Mouse (Mus musculus) embryonic fibroblast, embryonic 13.5 days (primary cell): ENCODE results near the gene Lrrc28.

Experiments
- CTCF ChIP-seq: IDR thresholded peaks from 2 replicates; pipeline ENCODE4 v1.5.1; 2011; ENCODE audit warnings: mild to moderate bottlenecking, control low read depth, low read length, moderate library complexity, borderline replicate concordance; ENCODE audit not compliant: insufficient read depth
- POLR2A ChIP-seq: IDR thresholded peaks from 2 replicates; pipeline ENCODE4 v1.6.1; 2011; ENCODE audit warnings: low read depth, mild to moderate bottlenecking, control low read depth, low read length, moderate library complexity

DNA sequence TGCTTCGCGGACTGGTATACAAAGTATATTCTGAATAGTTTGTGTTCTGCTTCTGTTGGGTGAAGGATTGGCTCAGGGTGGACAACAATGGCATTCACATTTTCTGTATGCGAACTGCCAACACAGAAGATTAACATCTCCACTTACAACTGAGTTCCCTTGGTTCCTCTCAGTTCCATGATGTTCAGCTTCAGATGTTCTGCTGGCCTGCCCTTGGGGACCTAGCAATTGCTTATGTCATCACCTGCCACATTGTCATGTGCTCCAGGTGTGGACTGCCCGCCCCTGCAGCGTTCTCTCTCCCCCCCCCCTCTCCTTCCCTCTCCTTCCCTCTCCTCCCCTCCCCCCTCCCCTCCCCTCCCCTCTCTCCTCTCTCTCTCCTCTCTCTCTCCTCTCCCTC lies 58.6 kb downstream of the Lrrc28 start:
- TF ChIP-seq POLR2A: no peak
- no peak for TF ChIP-seq CTCF
